Mouse (Mus musculus) megakaryocyte, embryonic 14.5 days (primary cell): Measurements from ENCODE around the gene Drc7. TPM values are rescaled to one million over a fixed set of nuclear protein-coding genes. Genes with fewer than 3 reads are reported as not detected.

ENCODE experiments used
- H3K27me3 ChIP-seq: replicated peaks from 2 replicates; pipeline ENCODE3; 2012; ENCODE audit warnings: inconsistent platforms
- H3K36me3 ChIP-seq: replicated peaks from 2 replicates; pipeline ENCODE3; 2012; ENCODE audit warnings: low read length, inconsistent platforms, mixed read lengths
- H3K4me1 ChIP-seq: 2 replicates; pipeline ENCODE4 v1.6.1; 2012; ENCODE audit warnings: inconsistent platforms
- H3K4me3 ChIP-seq: replicated peaks from 2 replicates; pipeline ENCODE3; 2012; ENCODE audit warnings: moderate library complexity, mild to moderate bottlenecking, inconsistent platforms
- H3K9me3 ChIP-seq: 2 replicates; pipeline ENCODE4 v1.6.1; 2012; ENCODE audit warnings: inconsistent platforms
- FLI1 ChIP-seq: IDR thresholded peaks from 2 replicates; pipeline ENCODE4 v1.6.1; 2012; ENCODE audit warnings: low read length, inconsistent platforms, mixed read lengths
- GATA1 ChIP-seq: IDR thresholded peaks from 3 replicates; pipeline ENCODE4 v1.6.1; 2012; ENCODE audit warnings: mixed read lengths, low read length, inconsistent platforms, borderline replicate concordance
- polyA plus RNA-seq: library from polyadenylated mRNA; stranded (reverse); fragments of >175 nt; gene quantifications from 2 replicates; pipeline ENCODE4 v1.2.3, GENCODE M21; 2012; ENCODE audit warnings: low replicate concordance; ENCODE audit not compliant: insufficient read depth

Drc7 gene
- polyA plus RNA-seq, 1 experiment: 0.51 TPM

DNA sequence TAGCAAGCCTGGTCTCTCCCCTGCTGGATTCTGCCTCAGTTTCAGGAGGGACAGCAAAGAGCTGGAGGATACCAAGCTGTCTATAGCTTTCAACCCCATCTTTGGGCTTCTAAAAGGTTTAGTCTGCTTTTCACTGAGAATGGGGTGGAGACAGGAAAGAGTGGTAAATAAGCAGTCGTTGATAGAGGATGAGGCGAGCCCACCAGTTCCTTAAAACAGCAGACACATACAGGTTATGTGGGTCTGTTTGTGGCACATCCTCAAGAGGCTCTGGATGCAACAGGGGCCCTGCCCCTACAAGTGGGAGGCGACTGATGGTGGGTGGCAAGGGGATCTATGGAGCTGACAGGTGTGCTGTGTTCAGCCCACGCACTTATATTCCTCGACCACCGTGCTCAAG is 3.8 kb downstream of the Drc7 start:
- peaks cover 27% of the 10 kb centered on the region for H3K36me3 ChIP-seq
- peaks cover 98% of the 10 kb centered on the region for H3K4me1 ChIP-seq
- H3K27me3 ChIP-seq: no peaks in the 10 kb centered on the region
- peak overlapping the region; percentile 88 for H3K4me3 ChIP-seq
- H3K9me3 ChIP-seq: no peaks in the 10 kb centered on the region
- TF ChIP-seq GATA1 (no peak), FLI1 (no peak)

DNA sequence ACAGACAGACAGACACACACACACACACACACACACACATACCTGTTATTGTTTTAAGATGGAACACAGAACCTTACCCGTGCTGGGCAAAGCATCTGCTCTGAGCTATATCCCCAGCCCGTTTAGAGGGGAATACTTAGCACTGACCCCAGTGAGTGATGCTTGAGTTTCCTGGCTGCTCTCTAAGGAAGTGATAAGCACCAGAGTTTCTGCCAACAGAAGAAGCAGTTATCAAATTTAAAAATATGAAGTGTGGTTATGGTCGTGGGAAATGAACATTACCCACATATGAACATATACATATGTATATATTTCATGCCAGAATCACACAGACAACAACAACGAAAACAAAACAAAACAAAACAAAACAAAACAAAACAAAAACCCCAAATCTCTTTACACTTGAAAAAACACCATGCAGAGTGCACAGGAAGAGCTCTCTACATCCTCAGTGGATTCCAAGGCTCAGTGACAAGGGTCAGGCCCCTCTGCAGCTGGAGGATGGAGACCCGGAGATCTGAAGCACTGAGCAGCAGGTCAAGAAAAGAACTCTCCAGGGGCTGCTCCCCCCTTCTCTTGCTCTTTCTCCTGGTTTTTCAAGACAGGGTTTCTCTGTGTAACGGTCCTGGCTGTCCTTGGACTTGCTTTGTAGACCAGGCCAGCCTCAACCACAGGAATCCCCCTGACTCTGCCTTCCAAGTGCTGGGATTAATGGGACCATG is 5.1 kb downstream of the Drc7 start:
- H3K4me1 ChIP-seq: peaks cover 91% of the 10 kb centered on the region
- H3K9me3 ChIP-seq: no peaks in the 10 kb centered on the region
- H3K4me3 ChIP-seq: peak overlapping the region; percentile 88
- H3K27me3 ChIP-seq: no peaks in the 10 kb centered on the region
- H3K36me3 ChIP-seq: peaks cover 22% of the 10 kb centered on the region
- TF ChIP-seq FLI1 (no peak), GATA1 (no peak)

DNA sequence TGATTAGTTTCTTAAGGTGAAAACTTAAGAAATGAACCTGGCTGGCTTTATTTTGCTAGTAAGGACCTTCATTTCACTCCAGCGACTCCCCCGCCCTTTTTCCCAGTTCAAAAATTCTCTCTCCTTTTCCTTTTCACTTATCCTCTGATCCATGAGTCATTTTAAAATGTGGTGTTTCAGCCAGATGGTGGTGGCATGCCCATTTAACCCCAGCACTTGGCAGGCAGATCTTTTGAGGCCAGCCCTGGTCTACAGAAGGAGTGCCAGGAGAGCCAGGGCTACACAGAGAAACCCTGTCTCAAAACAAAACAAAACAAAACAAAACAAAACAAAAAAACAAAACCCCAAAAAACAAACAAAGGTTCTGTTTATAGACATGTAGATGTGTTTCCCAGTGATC is 9.6 kb downstream of the Drc7 start:
- Histone ChIP-seq H3K27me3 (no peaks in the 10 kb centered on the region), H3K4me1 (peaks cover 71% of the 10 kb centered on the region), H3K4me3 (no peak overlapping the region), H3K9me3 (no peaks in the 10 kb centered on the region), H3K36me3 (peaks cover 6% of the 10 kb centered on the region)
- TF ChIP-seq FLI1: no peak
- no peak for TF ChIP-seq GATA1

DNA sequence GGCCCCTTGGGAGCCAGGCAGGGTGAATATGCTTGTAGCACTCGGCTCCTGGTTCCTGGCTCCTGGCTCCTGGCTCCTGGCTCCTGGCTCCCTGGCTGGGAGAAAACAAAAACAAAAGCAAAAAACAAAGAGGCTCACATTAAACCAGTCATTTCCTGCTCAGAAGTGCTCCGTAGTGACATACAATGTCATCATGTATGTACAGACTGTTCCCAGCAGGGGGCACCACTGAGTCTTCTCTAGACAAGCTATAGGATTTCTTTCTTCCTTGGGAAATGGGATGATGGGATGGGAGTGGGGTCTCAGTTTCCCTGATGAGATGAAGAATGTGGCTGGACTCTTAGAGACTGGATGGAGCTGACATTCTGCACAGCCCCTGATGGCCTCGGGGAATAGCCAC is 12.7 kb downstream of the Drc7 start:
- no peaks in the 10 kb centered on the region for H3K27me3 ChIP-seq
- no peaks in the 10 kb centered on the region for H3K9me3 ChIP-seq
- H3K4me3 ChIP-seq: peak overlapping the region; percentile 38
- peaks cover 68% of the 10 kb centered on the region for H3K4me1 ChIP-seq
- TF ChIP-seq FLI1: no peak
- no peaks in the 10 kb centered on the region for H3K36me3 ChIP-seq

DNA sequence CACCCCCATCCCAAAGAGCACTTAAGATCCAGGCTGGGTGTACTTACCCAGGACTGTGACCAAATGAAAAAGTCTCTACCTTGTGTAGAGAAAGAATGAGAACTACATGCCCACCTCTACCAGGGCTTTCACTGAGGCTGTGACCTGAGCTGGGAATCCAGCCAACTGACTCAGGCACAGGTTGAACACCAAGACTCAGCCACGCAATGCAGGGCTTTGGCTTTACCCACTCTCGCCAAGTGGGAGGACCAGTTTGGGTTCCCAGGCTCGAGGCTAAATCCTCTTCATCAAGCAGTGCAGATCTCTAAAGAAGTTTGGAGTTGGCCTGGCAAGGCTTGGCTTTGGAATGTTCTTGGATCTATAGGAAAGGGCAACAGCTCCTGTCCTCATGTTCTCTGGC is 20.6 kb downstream of the Drc7 start:
- no peak overlapping the region for H3K4me3 ChIP-seq
- TF ChIP-seq FLI1 (no peak), GATA1 (no peak)
- H3K9me3 ChIP-seq: no peaks in the 10 kb centered on the region
- H3K27me3 ChIP-seq: peaks cover 2% of the 10 kb centered on the region
- H3K36me3 ChIP-seq: no peaks in the 10 kb centered on the region
- H3K4me1 ChIP-seq: peaks cover 60% of the 10 kb centered on the region

DNA sequence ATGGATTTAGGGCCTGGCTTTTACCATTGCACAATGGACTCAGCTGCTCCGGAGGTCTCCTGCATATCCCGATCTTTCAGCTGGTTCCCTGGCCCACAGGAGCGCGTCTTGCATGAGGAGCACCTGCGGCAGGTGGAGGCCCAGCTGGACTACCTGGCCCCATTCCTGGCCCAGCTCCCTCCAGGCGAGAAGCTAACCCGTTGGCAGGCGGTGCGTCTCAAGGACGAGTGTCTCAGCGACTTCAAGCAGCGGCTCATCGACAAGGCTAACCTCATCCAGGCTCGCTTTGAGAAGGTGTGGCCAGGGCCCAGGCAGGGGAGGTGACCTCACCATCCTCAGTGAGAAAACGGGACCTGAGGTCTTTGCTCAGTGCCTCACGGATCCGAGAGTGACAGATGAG is 21.2 kb downstream of the Drc7 start:
- Histone ChIP-seq H3K36me3 (no peaks in the 10 kb centered on the region), H3K27me3 (peaks cover 2% of the 10 kb centered on the region), H3K4me3 (no peak overlapping the region), H3K9me3 (no peaks in the 10 kb centered on the region), H3K4me1 (peaks cover 54% of the 10 kb centered on the region)
- TF ChIP-seq FLI1: no peak

DNA sequence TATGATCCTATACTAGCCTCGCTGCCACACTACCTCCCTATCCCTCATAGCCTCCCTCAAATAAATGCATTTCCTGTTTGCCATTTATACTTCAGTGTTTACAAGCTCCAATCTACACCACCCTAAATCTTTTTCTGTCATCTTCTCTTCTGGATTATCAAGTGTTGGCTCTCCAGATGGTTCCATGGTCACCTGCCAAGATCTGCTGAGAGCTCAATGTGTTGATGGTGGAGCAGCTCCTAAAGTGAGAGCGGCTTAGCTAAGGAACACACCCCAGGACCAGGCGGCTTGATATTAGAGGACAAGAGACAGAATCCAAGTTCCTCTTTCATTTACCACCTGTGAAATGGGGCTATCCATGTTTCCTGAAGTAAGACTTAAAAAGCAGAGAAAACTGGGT is 23.2 kb downstream of the Drc7 start:
- no peak overlapping the region for H3K4me3 ChIP-seq
- H3K36me3 ChIP-seq: peaks cover 8% of the 10 kb centered on the region
- H3K4me1 ChIP-seq: peaks cover 53% of the 10 kb centered on the region
- TF ChIP-seq GATA1 (no peak), FLI1 (no peak)
- H3K9me3 ChIP-seq: no peaks in the 10 kb centered on the region
- H3K27me3 ChIP-seq: peaks cover 2% of the 10 kb centered on the region

DNA sequence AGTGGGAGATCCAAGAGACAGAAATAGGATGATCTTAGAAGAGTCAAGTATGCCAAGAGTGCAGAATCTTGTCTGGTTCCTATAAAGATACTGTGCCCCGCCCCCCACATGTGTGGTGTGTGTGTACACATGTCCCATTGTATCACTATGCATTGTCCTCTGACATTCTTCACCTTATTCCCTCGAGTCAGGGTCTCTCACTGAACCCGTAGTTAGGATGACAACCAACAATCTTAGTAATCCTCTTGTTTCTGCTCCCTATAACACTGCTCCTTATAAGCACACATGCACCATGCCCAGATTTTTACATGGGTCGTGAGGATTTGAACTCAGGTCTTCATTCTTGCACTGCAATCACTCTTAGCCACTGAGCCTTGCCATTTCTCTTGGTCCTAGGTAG is 24.4 kb downstream of the Drc7 start:
- Histone ChIP-seq H3K36me3 (peaks cover 19% of the 10 kb centered on the region), H3K4me3 (no peak overlapping the region), H3K9me3 (no peaks in the 10 kb centered on the region), H3K4me1 (peaks cover 48% of the 10 kb centered on the region), H3K27me3 (peaks cover 2% of the 10 kb centered on the region)
- no peak for TF ChIP-seq FLI1
- TF ChIP-seq GATA1: no peak

DNA sequence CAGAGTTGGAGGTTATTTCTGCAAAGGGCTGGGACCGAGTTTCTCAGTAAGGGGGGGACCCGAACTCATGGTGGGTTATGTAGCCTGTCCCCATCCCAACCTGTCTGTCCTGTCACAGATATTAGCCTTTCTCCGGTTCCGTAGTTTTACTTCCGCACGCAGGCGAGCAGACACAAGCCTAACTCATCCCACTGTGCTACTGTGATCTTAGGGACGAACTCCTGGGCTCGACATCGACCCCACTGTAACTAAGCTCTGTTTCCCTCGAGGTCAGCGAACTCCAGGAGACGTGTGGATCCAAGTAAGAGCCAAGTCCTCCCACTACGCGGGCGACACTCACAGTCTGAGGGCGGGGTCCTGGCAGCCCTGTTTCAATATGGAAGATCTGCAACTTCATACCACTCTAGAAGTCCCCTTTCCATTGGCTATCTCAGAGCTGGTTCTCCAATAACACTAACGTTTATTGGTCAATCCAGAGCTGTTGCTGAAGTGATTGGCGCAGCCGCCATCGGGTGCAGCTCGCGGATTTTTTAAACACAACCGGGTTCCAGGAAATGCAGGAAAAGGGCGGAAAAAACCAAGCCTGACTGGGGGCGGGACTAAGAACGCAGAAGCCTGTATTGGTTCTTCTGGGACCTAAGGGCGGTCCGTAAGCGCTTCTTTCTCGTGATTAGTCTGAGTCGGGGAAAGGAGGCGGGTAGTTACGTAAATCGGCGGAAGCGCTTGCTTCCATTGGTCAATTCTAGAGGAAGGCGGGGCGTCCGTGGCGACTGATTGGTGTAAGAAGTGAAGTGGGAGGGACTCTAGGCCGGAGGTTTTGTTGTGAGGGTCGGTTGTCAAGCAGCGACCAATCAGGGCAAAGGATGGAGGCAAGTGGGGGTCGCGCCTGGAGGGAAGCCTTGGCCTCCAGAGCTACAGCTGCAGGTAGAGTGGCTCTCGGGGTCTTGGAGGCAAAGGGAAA is 25.8 kb downstream of the Drc7 start, which contains the start of gene Katnb1:
TSS of gene Katnb1 (plus strand) at position 806 of the 961 bp plus-strand sequence.
- peaks cover 33% of the 10 kb centered on the region for H3K36me3 ChIP-seq
- H3K4me3 ChIP-seq: peak within 1 kb of the TSS; percentile 98
- peaks cover 2% of the 10 kb centered on the region for H3K27me3 ChIP-seq
- TF ChIP-seq FLI1: no peak
- TF ChIP-seq GATA1: no peak
- H3K9me3 ChIP-seq: no peaks in the 10 kb centered on the region
- H3K4me1 ChIP-seq: peaks cover 62% of the 10 kb centered on the region

DNA sequence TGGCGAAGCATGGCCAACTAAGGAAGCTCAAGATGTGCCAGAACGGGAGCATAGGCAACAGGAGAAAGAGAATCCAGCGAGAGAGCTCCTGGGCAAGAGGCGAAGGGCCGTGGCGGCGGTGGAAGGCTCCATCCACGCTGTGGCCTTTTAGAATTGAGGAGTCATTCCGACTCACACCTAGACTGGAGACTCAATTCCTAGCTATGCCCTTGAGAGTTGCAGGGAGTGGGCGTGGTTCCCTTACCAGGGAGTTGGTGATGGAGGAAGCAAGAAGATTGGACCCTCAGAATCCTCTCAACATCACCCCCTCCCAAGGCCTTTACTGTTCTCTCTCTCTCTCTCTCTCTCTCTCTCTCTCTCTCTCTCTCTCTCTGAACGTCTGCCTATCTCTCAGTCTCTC is 26.7 kb downstream of the Drc7 start:
- peak overlapping the region; percentile 98 for H3K4me3 ChIP-seq
- H3K36me3 ChIP-seq: peaks cover 40% of the 10 kb centered on the region
- no peaks in the 10 kb centered on the region for H3K9me3 ChIP-seq
- peaks cover 69% of the 10 kb centered on the region for H3K4me1 ChIP-seq
- TF ChIP-seq GATA1: no peak
- no peak for TF ChIP-seq FLI1
- no peaks in the 10 kb centered on the region for H3K27me3 ChIP-seq
